Mouse (Mus musculus): ENCODE measurements around the gene Cep57l1.
"Not testable (repeated sequence)": the region's sequence is repeated elsewhere in the genome, so short reads cannot be mapped to it uniquely, and the experiment has no call there.

The Cep57l1 gene

DNA sequence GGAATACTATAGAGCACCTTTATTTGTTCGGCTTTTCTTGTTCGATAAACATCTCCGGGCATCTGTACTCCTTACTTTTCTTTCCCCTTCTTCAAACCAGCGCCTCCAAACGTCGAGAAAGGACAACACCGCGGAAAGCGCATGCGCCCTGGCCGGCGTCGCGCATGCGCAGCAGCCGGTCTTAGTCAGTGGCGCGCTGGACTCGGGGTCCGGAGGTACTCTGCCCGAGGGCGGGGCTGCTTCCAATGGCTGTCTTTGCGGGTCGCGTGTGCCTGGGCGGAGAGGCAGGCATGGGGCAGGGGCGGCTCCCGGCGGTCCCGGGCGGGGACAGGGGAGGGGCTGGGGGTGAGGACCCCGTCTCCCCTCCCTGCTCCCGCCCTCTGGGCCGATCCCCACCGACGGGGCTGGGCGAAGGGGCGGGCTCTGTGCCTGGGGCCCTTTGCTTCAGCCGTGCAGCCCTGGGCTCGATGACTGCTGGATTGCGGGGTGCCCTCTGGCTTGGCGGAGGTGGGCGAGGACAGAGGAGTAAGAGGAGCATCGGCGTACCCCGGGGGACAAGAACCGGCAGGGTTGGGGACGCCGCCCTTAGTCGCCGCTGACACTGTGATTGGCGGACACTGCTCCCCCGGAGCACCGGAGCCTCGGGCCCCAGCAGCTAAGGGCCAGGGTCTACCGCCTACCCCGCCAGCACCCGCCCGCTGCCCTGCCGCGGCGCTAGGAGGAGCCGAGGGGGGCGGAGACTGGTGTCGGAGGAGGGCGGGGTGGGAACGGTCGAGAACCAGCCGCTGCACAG lies at the start of gene Cep57l1, which contains the start of gene Sesn1:
TSS of gene Cep57l1 (minus strand) at position 101 of the 793 bp plus-strand sequence.
TSS of gene Sesn1 (plus strand) at position 165 of the 793 bp plus-strand sequence.
- peak; percentile 96 to 97 for DNase-seq

DNA sequence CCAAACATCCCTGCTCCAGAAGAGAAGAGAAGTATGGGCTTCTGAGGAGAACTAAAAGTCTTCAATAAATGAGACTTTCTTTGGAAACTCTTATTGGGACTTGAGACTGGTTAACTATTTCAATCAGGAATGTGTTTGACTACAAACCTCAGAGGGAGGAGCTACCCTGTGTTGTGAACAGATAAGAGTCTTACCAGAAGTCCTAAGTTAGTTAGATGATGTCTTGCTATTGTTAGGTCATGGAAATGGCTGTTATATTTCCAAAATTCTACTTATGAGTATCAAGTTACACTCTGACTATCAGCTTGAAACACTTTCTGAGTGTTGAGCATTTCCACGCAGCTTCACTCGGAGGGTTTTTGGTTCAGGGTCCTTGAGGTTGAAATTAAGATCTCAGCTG lies 39.0 kb upstream of the Cep57l1 start:
- DNase-seq = no peak

DNA sequence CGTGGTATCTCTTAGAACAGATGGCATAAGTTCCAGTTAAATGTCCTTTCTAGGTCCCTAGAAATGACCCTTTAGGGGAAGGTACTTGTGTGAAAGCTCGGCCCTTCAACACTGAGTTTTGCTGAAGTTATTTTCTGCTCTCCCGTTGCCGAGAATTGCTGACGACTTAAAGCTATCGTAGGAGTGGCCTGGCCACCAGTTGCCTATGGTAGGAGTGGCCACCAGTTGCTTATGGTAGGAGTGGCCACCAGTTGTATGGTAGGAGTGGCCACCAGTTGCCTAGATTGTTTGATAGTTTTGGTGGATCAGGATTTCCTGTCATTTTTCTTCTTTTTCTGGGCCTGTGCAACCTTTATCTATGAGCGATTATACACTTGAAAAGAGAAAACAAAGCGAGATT lies 38.1 kb upstream of the Cep57l1 start:
- DNase-seq = no peak

DNA sequence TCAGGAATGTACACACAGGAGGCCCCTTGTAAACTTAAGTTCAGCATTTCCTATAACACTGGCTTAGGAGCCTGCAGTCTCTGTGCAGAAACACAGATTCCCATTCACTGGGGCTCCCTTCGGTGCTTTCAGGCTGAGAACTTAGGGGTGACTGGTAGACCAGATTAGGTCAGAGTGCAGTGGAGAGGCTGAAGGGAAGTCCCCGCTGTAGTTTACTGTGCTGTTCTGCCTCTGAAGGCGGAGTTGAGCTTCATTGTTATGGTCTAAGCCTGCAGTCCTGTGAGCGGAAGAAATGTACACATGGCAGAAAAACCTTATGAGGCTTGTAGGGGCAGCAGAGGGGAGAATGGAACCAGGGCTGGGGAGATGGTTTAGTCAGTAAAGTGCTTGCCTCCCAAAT lies 29.2 kb upstream of the Cep57l1 start:
- no peak for DNase-seq

DNA sequence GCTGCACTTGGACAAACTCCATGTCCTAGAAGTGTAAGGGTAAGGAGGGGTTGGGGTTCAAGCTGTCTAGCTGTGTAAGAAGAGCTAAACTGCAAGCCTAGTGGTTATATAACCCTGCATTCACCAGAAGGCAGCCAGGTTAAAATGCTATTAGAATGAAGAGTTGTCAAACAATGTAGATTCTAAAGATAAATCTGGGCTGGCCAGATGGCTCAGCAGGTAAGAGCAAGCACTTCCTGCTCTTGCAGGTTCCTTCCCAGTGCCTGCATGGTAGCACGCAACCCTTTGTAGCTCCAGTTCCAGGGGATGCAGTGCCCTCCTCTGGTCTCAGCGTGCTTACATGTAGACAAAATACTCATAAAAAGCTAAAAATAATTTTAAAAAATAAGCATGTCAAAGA lies 24.5 kb upstream of the Cep57l1 start:
- no peak for DNase-seq

DNA sequence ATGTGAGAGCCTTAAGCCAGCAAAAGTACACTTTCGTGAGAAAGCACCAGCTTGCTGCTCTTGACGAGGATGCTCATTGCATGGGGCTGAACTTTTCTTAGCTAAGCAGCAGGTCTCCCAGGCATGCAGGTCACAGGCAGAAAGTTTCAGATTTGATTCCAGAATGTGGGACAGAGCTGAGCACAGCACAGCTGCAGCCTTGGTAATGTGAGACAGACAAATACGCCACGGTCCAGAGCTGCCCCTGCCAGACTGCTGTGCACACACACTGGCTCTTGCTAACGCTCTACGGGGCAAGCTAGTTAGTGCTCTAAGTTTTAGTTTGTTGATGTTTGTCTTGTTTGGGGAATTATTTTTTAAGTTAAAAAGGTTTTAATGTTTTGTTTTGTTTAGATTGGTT lies 22.5 kb upstream of the Cep57l1 start:
- no peak for DNase-seq

DNA sequence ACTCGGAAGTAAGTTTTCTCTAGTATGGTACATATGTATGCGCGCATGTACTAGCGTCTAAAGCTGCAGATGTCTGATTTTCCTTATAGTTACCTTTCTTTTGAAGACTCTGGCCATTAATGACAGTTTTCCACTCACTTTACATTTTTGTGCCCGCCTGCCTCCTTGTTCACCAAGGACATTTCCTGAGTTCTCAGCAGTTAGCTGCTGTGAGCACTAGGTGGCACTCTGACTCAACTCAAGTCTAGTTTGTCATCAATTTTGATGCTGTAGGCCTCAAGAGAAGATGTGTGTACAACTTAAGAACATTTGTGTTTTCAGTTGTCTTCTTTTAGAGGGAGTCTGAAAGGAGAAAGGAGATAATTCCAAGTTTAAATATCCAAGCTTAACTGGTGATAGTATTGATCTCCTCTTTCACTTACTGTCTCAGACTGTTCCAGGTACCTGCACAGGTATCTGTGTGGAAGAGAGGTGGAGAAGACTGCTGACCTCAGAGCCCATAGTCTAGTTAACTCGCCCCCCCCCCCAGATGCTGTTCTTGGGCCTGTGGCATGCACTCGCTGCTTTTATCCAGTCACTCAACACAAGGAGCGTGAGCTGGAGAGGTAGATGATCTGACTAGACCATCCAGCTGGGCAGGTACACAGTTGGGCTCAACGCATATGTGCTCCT lies 21.3 kb upstream of the Cep57l1 start:
- peak; percentile 66 to 83 for DNase-seq

DNA sequence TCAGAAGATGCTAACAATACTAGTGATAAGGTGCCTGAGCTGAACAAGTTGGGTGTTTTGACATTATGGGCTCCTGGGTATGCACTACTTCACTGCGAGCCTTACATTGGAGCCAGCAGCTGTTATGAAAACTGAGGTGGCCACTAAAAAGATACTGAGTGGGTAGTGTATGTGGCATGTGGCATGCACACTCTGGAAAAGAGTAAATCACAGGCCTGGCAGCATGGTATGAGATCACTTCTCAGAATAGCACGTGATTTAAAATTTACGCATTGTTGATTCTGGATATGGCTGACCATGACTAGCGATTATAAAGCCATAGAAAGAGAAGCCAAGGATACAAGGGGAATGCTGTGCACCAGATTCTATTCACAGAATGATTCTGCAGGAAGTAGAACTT lies 20.8 kb upstream of the Cep57l1 start:
- DNase-seq = no peak

DNA sequence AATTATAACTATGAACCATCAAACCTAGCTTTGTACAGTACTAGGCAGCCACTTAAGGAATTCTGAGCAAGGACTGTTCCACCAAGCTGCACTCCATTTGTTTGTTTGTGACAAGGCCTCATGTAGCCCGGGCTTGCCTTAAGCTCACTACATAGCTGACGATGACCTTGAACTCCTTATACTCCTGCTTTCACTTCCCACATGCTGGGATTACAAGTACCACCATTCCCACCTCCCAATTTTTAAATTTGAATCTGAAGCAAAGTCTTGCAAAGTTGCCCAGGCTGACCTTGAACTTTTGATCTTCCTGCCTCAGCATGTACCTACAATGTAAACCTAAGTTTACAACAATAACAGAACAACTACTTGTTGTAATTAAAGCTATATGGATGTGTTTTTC lies 20.3 kb upstream of the Cep57l1 start:
- no peak for DNase-seq

DNA sequence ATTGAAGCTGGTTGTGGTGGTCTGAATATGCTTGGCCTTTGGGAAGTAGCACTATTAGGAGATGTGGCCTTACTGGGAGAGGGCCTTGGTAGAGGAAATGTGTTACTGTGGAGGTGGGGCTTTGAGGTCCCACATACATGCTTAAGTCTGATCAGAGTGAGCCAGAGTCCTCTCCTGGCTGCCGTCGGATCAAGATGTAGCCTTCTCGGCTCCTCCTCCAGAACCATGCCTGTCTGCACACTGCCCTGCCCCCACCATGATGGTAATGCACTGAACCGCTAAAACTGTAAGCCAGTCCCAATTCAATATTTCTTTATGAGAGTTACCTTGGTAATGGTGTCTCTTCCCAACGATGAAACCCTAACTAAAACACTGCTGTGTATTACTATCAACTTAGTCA lies 19.5 kb upstream of the Cep57l1 start:
- DNase-seq = no peak

DNA sequence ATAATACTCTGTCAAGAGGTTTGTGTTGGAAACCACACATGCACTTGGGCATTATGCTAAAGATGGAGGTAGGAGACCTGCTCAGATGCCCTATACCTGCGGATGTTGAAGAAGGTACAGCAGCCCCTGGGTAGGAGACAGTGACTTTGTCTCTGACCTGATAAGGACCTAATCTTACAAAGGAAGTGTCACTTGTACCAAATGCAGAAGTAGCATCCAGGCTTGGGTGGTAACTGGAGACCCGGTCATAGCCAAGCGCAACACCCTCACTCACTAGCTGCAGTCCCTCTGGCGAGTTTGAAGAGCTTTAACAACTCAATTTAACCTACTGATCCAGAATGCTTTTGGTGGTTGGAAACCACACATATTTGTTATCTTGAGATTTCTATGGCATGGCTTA lies 18.1 kb upstream of the Cep57l1 start:
- DNase-seq = no peak

DNA sequence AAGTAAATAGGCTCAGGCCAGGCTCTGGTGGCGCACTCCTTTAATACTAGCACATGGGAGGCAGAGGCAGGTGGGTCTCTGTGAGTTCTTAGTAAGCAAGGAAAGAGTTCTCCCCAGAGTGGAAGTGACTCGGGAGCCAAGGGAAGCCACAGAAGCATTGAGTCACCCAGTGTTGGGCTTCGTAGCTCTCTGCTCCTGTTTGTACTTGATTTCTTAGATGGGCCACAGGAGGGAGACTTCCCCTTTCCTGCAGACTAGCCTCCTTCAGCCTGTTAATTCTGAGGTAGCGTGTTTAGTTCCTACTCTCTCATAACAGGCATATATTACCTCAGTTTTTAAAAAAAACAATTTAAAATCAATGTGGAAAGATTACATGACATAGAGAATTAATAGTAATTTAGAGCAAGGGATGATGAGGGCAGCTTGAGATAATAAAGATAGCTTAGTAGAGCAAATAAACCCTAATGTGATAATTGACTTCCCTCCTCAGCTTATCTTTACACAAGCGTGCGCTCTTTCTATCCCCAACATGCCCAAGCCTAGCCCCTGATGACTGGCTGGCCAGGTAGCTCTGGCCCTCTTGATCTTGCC lies 16.9 kb upstream of the Cep57l1 start:
- no peak for DNase-seq

DNA sequence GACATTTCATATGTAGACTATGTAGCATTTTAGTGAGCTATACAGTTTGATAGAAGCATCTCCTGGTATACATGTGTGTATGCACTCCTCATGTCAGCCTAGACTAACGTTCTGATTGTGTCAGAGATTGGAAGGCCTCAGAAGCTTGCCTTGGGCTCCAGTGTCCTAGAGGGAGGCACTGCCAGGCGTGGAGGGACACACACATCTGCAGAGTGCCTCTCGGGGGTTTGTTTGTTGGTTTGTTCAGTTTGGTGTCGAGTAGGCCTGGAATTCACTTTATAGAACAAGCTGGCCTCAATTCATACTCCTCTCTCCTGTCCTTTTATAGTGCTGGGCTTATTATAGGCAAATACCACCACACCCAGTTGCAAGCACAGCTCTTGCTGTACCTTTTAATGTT lies 16.3 kb upstream of the Cep57l1 start:
- no peak for DNase-seq

DNA sequence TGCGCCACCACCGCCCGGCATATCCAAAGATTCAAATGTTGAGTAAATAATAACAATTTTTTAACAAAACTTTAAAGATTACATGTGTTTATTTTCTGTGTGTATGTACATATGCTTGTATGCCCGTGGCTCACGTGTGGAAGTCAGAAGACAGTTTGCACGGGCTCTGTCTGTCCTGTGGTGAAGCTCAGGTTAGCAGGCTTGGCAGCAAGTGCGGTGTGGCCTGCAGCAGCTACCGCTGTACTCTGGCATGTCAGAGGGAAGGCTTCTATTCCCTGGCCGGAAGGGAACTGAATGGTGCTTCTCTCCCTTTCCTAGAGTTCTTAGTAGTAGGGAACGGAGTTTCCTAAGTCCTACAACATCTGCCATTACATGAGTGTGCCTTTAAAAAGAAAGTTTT lies 15.4 kb upstream of the Cep57l1 start:
- no peak for DNase-seq

DNA sequence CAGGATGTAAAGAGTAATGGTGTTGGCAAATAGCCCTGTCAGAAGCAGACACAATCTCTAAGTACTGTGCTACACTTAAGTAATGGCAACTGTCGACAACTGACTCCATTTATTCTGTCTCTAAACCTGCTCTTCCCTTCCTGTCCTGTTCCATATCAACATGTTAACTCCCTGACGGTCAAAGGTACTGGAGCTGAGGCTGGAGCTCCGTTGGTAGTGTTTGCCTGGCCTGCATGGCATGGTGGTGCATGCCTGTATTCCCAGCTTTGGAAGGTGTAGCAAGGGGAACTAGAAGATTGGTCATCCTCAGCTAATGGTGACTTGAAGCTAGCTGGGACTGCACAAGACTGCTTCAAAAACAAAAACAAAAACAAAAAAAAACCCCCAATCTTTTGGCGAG lies 14.2 kb upstream of the Cep57l1 start:
- no peak for DNase-seq

DNA sequence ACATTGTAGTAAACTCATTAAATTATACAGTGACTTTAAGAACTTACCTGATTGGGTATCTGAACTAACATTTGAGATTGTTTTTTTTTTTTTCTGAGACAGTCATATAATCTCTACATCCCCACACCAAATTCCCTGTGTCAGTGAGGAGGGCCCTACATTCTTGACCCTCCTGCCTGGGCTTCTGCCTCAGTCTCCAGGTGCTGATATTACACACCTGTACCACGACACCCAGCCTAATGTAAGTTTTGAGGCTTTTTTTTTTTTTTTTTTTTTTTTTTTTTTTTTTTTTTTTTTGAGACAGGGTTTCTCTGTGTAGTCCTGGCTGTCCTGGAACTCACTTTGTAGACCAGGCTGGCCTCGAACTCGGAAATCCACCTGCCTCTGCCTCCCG lies 13.6 kb upstream of the Cep57l1 start:
- DNase-seq = not testable (repeated sequence)

DNA sequence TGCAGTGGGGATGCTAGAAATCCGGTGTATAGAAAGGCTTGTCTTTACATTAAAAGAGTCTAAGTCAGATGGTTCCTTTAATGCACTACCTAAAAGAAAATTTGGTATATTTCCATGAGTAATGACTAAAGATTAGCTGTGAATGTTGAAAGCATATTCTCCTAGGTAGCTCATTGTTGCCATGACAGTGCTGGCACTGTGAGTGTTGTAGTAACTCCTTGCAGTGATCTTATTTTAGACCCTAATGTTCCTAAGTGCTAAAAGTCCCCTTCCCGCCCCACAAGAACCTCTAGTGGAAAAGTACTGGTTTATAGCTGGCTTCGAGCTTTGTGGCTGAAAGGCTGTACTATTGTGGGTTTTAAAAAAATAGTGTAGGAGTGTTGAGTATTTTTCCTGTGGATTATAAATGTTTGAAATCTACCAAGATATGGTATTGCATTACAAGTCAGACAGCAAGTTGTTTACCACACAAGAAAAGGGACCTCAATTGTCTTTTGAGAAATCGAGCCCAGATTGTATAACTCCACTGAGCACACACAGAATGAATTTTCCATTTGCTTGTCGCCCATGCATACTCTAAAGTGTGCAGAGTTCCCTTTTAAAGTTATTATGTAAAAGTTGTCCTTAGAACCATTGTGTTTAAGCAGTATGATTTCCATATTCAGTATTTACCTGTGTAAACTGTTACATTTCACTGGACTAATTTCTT lies 13.1 kb upstream of the Cep57l1 start:
- no peak for DNase-seq

DNA sequence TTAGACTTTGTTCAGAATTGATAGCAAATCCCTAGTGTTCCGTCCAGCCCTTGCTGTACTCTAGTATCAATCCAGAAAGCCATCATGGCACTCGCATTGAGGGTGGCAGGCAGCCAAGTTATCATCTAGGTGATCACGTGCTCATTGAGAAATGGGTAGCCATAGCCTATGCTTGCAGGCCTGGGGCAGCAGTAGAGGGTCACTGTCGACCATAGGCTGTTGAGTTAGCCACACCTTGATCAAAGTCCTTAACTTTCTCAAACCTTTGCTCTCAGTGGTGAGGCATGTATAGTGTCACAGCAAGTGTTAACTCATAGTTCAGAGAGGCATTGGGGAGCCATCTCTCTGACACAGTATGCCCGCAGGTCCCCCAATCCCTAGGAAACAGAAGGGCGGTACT lies 11.5 kb upstream of the Cep57l1 start:
- DNase-seq = no peak

DNA sequence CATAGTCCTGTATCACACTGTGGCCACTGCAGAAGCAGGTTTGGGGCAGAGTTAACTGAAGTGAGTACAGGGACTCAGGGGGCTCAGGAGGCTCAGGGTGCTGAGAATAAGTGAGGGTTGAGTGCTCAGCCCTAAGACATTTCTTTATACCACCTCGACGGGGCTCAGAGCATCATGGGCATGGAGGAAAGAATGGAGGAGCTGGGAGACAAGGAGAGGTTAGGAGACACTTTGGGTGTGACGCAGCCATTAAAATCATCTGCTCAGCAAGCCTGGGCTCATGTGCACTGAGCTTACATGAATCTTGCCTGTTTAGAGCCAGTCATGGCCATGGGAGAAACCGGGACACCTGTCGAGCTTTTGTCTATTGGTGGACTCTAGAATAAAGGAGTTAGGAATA lies 10.7 kb upstream of the Cep57l1 start:
- DNase-seq = no peak

DNA sequence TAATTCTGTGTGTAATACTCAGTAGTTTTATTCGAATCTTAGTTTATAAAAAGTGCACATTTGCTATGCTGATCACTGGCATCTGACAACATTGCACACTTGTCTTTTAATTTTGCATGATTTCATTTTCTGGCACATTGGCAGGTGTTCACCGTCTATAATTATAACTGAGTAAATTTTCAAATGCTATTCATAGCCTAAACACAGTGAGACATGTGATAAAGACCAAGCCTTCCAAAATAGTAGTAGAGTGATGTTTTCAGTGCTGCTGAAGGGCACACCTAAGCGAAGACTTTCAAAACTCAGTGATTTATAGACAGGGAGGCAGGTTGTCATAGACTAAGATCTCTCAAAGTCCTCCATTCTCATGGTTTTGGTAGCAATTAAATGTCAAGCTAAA lies 9.6 kb upstream of the Cep57l1 start:
- no peak for DNase-seq

DNA sequence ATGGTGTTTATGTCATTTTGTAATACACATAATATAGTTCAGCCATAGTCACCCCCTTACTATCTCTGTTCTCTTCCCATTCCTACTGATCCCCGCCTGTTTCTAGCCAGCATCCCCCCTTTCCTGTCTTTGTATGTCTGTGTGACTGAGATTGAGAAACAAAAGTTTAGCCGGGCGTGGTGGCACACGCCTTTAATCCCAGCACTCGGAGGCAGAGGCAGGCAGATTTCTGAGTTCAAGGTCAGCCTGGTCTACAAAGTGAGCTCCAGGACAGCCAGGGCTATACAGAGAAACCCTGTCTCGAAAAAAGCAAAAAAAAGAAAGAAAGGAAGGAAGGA lies 9.0 kb upstream of the Cep57l1 start:
- DNase-seq = not testable (repeated sequence)

DNA sequence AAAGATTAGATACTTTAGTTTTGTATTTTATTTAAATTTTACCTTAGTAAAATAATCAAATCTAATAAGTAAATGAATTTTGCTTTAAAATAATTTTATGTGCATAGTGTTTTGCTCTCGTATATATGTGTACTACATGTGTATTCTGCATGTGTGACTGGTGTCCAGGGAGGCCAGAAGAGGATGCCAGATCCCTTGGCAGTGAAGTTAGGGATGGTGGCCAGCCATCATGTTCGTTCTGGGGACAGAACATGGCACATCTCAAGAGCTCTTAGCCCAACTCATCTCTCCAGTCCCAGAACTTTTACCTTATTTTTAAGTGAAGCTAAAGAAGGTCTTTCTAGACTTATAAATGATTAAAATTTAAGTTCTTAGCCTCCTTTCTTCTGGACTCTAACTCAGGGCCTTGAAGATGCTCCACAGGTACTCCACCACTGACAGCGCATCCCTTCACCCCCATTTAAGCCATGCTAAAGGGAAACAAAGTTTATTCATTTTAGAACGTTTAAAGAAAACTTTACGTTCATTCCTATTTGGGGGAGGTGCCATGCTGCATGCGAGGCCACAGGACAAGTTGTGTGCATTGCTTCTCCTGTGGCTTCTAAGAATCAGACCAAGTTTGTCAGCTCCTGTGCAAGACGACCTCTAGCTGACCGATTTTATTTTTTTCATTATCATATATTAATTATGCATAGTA lies 8.5 kb upstream of the Cep57l1 start:
- DNase-seq = no peak

DNA sequence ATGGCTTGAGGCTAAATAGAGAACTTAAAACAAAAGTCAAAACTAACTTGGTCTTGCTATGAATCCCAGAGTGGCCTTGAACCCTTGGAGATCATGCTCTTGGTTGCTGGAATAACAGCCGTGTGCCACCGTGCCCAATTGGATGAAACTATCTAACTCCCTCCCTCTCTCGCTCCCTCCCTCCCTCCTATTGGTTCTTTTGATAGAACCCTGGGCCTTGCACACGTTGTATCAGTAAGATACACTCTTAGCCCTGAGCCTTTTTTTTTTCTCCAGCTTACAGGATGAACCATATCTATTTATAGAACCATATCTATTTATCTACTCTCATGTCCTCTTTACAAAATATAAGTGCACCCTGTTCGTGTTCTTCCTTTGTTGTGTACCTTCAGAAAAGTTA lies 6.8 kb upstream of the Cep57l1 start:
- no peak for DNase-seq

Data from kidney, postnatal 36 days (tissue).